17 mouse cellular contexts compared by ENCODE assay signal in genomic region chr9:24247557-24247956, GRCm38 (mm10).
"Had no signal": no experiment of that assay in that cellular context is flagged by ENCODE, and none has a peak within 500 bp of the region (broad histone marks: within the 10 kb centered on the region; RNA-seq: fewer than 3 reads in every experiment).

No protein-coding gene starts in this region.

- H3K9me3 ChIP-seq: lung, embryonic 15.5 days; megakaryocyte, embryonic 14.5 days; midbrain, embryonic 13.5 days; midbrain, embryonic 15.5 days; stomach, embryonic 15.5 days had no signal

- DNase-seq: liver, postnatal 0 days; lung, adult 2 months; lung, postnatal 14 days; lung, postnatal 36 days; right cerebral cortex, postnatal 14 days; thymus, adult 2 months; thymus, postnatal 25 days; thymus, postnatal 4 days had no signal

- H3K4me1 ChIP-seq: lung, embryonic 15.5 days; megakaryocyte, embryonic 14.5 days; midbrain, embryonic 13.5 days; midbrain, embryonic 15.5 days; stomach, embryonic 15.5 days had no signal

- H3K27ac ChIP-seq: lung, embryonic 15.5 days; macrophage; midbrain, embryonic 13.5 days; midbrain, embryonic 15.5 days; stomach, embryonic 15.5 days; stomach, postnatal 0 days had no signal

- H3K9ac ChIP-seq: liver, postnatal 0 days; lung, embryonic 15.5 days; midbrain, embryonic 13.5 days; midbrain, embryonic 15.5 days; stomach, embryonic 15.5 days had no signal

- ATAC-seq: liver, postnatal 0 days; lung, postnatal 0 days; midbrain, embryonic 13.5 days; midbrain, embryonic 15.5 days had no signal

- H3K4me3 ChIP-seq: lung, embryonic 15.5 days; megakaryocyte, embryonic 14.5 days; midbrain, embryonic 13.5 days; midbrain, embryonic 15.5 days; stomach, embryonic 15.5 days had no signal

- H3K27me3 ChIP-seq: lung, embryonic 15.5 days; megakaryocyte, embryonic 14.5 days; midbrain, embryonic 13.5 days; midbrain, embryonic 15.5 days; stomach, embryonic 15.5 days had no signal

- H3K36me3 ChIP-seq: lung, embryonic 15.5 days; midbrain, embryonic 13.5 days; midbrain, embryonic 15.5 days; stomach, embryonic 15.5 days had no signal

- H3K4me2 ChIP-seq: lung, embryonic 15.5 days; midbrain, embryonic 11.5 days; midbrain, embryonic 13.5 days; midbrain, embryonic 15.5 days; stomach, embryonic 15.5 days had no signal
